Comparison of ENCODE assay signal across 7 mouse cellular contexts in genomic region chr6:54119885-54120666, GRCm38 (mm10).
DNase-seq lines count a peak whose midpoint lies in the region; ATAC-seq and TF ChIP-seq lines count a peak whose summit lies in the region.

No protein-coding gene starts in this region.

- H3K27me3 ChIP-seq in embryonic facial prominence, embryonic 10.5 days (replicated peaks; ENCODE audit: low read depth, poor library complexity, severe bottlenecking), result no peaks in the 10 kb centered on the region
- no peaks in the 10 kb centered on the region for H3K27me3 ChIP-seq in stomach, postnatal 0 days (ENCODE audit: control insufficient read depth, insufficient read depth, low read length)

- H3K4me1 ChIP-seq in embryonic facial prominence, embryonic 10.5 days, result peaks cover 18% of the 10 kb centered on the region
- no peaks in the 10 kb centered on the region for H3K4me1 ChIP-seq in stomach, postnatal 0 days (replicated peaks; ENCODE audit: control insufficient read depth, insufficient read depth)

- no peak for TF ChIP-seq CTCF in stomach, postnatal 0 days (IDR thresholded peaks at IDR 0.05; ENCODE audit: low read depth)

- peak; percentile 30 for DNase-seq in A20 (ENCODE audit: low read depth, low spot score)
- peak; percentile 38 for DNase-seq in ES-CJ7 (ENCODE audit: low read depth, low spot score)
- DNase-seq in embryonic facial prominence, embryonic 10.5 days (ENCODE audit: low spot score), result peak; percentile 39
- peak; percentile 77 for DNase-seq in layer of hippocampus, adult 9-11 months
- no peak for DNase-seq in stomach, postnatal 0 days (ENCODE audit: low spot score)
- no peak for DNase-seq in lung, postnatal 10 days
- DNase-seq in heart, adult 18-20 months, result no peak

- H3K9ac ChIP-seq in stomach, postnatal 0 days (ENCODE audit: low read length), result no peak overlapping the region

- TF ChIP-seq EP300 in stomach, postnatal 0 days (optimal IDR thresholded peaks at IDR 0.05), result no peak

- no peak overlapping the region for H3K4me2 ChIP-seq in stomach, postnatal 0 days (replicated peaks; ENCODE audit: low read depth)

- 31% methylated on average over 13 of the region's 13 CpGs for WGBS in embryonic facial prominence, embryonic 10.5 days
- WGBS in stomach, postnatal 0 days, result 43% methylated on average over 13 of the region's 13 CpGs

- H3K4me3 ChIP-seq in embryonic facial prominence, embryonic 10.5 days, result no peak overlapping the region
- no peak overlapping the region for H3K4me3 ChIP-seq in stomach, postnatal 0 days (ENCODE audit: low read depth, low read length)

- ATAC-seq in stomach, postnatal 0 days (ENCODE audit: low FRiP score, low TSS enrichment), result peak; percentile 39; the same call in 1 of the 2 replicates

- no peaks in the 10 kb centered on the region for H3K36me3 ChIP-seq in embryonic facial prominence, embryonic 10.5 days (replicated peaks)
- no peaks in the 10 kb centered on the region for H3K36me3 ChIP-seq in stomach, postnatal 0 days (ENCODE audit: control insufficient read depth, insufficient read depth, low read length)

- H3K9me3 ChIP-seq in embryonic facial prominence, embryonic 10.5 days, result no peaks in the 10 kb centered on the region
- H3K9me3 ChIP-seq in stomach, postnatal 0 days (ENCODE audit: control insufficient read depth, low read length), result no peaks in the 10 kb centered on the region

- H3K27ac ChIP-seq in embryonic facial prominence, embryonic 10.5 days (replicated peaks), result peak overlapping the region; percentile 25; the same call in 1 of the 2 replicates
- H3K27ac ChIP-seq in stomach, postnatal 0 days (replicated peaks), result 0 out of 2 replicates have a peak overlapping the region, but pooled peaks have one; percentile 18

Comparison
In these comparisons a context has a peak if more than half of its experiments do, and no peak if none do; other contexts are left out.
1. DNase-seq: peak in A20 (single experiment), ES-CJ7 (single experiment), embryonic facial prominence, embryonic 10.5 days (single experiment) and layer of hippocampus, adult 9-11 months (single experiment); none in stomach, postnatal 0 days (single experiment), lung, postnatal 10 days (single experiment) and heart, adult 18-20 months (0 of 2).